Mouse (Mus musculus) Patski (cell line): ENCODE measurements around the gene Ints3. TPM values are rescaled to one million over a fixed set of nuclear protein-coding genes. Genes with fewer than 3 reads are reported as not detected.

ENCODE experiments used
- ATAC-seq: fragments of 100-300 bp; one replicate; pipeline ENCODE4 v1.8.0; 2021
- CTCF ChIA-PET: fragments of 350-600 bp; sonication (Branson Sonifier 250); formaldehyde crosslinking; loops from one replicate; lab custom pipeline; 2022; ENCODE audit warnings: inconsistent platforms; lab: Charles Lee
- POLR2A ChIA-PET: fragments of 350-600 bp; sonication (Branson Sonifier 250); formaldehyde crosslinking; loops from one replicate; lab custom pipeline; 2022; ENCODE audit warnings: antibody characterized with exemption, inconsistent platforms; lab: Charles Lee
- DNase-seq: peaks from one replicate; pipeline ENCODE4 v3.0.0-alpha.2; 2011; ENCODE audit warnings: low read depth, low spot score
- H3K27me3 ChIP-seq: fragments of 371-371 bp; one replicate; pipeline ENCODE4 v1.5.1; 2021
- CTCF ChIP-seq: fragments of 100-300 bp; IDR thresholded peaks from one replicate; pipeline ENCODE4 v1.5.1; 2021
- in situ Hi-C: fragments of 300-500 bp; cut with MboI; formaldehyde crosslinking; loops from 3 replicates; pipeline ENCODE4 v1.11.1; 2018; ENCODE audit warnings: low pct_unique_long_range_greater_than_20kb, mixed read lengths
- polyA plus RNA-seq: library from polyadenylated mRNA; unstranded; gene quantifications from one replicate; pipeline ENCODE4 v1.2.3, GENCODE M21; 2021

Ints3 gene
- polyA plus RNA-seq, 1 experiment from 2014 or later, result 77.8 TPM

GRCm38 (mm10) chr3:90464552-90465080 is 31.2 kb upstream of the Ints3 start:
- ChIA-PET CTCF (interaction anchor here (0.9 to 2.4 kb wide), 7 partner anchors 10 to 181 kb away, joined by 3 to 10 read pairs (median 4); partner anchors contain the start of gene Ints3), POLR2A (interaction anchor here (1.3 kb wide), 1 partner anchor 8 kb away, joined by 3 read pairs; no protein-coding TSS in a partner anchor)
- H3K27me3 ChIP-seq, result peaks cover 13% of the 10 kb centered on the region
- DNase-seq (no peak), ATAC-seq (no peak)
- in situ Hi-C loops, result loop anchor here (5.0 to 10.0 kb wide), 2 partner anchors 47 to 200 kb away; partner anchors contain the start of gene Dennd4b
- TF ChIP-seq CTCF, result no peak

DNA sequence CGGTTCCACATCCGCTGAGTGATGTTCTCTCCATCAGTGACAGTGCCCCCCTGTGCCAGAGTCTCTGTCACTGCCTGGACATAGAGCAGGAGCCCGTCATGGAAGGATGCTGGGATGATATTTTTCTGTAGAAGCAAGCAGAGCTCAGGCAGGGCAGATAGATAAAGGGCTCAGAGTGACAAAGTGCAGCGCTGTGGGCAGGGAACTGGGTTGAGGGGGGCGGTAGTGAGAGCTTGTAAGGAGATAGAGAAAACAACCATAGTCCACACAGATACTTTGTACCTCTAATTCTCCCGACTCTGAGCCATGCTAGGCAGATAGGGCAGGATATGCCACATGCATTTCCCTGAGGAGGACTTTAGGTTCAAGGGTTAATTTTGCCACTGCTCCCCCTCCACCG is 29.2 kb upstream of the Ints3 start:
- in situ Hi-C loops, result loop anchor here (10.0 kb wide), 1 partner anchor 198 kb away; the partner anchor contains the start of gene Dennd4b
- H3K27me3 ChIP-seq, result peaks cover 13% of the 10 kb centered on the region
- POLR2A ChIA-PET, result no interaction called here
- no peak for TF ChIP-seq CTCF
- CTCF ChIA-PET, result interaction anchor here (2.3 kb wide), 1 partner anchor 50 kb away, joined by 10 read pairs; no protein-coding TSS in a partner anchor
- ATAC-seq (no peak), DNase-seq (no peak)

- DNase-seq (no peak), ATAC-seq (no peak)
- in situ Hi-C loops, result loop anchor here (10.0 kb wide), 1 partner anchor 197 kb away; the partner anchor contains the start of gene Dennd4b
- CTCF ChIA-PET, result interaction anchor here (3.5 kb wide), 1 partner anchor 50 kb away, joined by 15 read pairs; no protein-coding TSS in a partner anchor
- POLR2A ChIA-PET, result no interaction called here
- TF ChIP-seq CTCF, result no peak
- H3K27me3 ChIP-seq, result peaks cover 13% of the 10 kb centered on the region
Observed at GRCm38 (mm10) chr3:90461935-90462334, 28.5 kb upstream of the Ints3 start.

DNA sequence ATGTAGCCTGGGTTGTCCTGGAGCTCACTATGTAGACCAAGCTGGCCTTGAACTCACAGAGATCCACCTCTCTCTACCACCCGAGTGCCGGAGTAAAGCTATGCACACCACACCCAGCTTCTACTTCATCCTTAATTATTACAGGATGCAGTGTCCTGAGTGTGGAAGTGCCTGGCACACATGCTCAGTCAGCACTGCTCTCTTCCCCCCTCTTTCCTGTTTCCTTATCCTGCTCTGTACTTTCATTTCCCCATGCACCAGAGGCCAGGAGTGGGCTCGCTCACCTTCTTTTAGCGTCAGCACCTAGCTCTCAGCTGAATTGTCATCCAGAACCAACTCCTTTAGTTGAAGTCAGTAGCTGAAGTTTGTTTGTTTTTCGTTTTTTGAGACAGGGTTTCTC is 26.9 kb upstream of the Ints3 start:
- no peak for TF ChIP-seq CTCF
- in situ Hi-C loops, result loop anchor here (10.0 kb wide), 1 partner anchor 196 kb away; the partner anchor contains the start of gene Dennd4b

DNA sequence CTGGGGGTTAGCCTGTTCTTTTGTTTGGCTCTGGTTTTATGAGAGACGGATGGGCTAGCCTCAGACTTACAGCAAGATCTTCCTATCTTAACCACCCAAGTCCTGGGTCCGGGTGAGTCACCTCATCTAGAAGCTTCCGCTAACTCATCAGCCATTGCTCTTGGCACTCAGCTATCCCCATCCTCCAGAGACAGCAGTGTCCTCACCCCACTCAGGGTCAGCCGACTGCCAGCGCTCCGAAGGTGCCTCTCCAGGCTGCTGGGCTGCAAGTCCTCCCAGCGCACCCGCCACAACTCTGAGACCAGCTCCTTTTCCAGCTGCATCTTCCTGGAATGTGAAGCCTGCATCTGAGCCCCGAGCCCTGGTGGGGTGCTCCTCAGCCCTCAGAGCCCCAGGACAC is 26.3 kb upstream of the Ints3 start:
- DNase-seq, result no peak
- TF ChIP-seq CTCF, result no peak
- ATAC-seq, result no peak
- in situ Hi-C loops, result loop anchor here (10.0 kb wide), 1 partner anchor 195 kb away; the partner anchor contains the start of gene Dennd4b
- CTCF ChIA-PET, result interaction anchor here (1.3 to 3.5 kb wide), 3 partner anchors 9 to 48 kb away, joined by 4 to 15 read pairs (median 7); no protein-coding TSS in a partner anchor
- H3K27me3 ChIP-seq, result peaks cover 4% of the 10 kb centered on the region
- POLR2A ChIA-PET, result interaction anchor here (1.1 to 1.4 kb wide), 2 partner anchors 26 to 33 kb away, joined by 3 read pairs; partner anchors contain the start of gene Ints3

More for the DNA sequence above, 26.9 kb upstream of the Ints3 start:
- DNase-seq, result no peak
- CTCF ChIA-PET, result interaction anchor here (1.3 to 3.5 kb wide), 3 partner anchors 8 to 48 kb away, joined by 4 to 15 read pairs (median 7); no protein-coding TSS in a partner anchor
- no peak for ATAC-seq
- H3K27me3 ChIP-seq, result peaks cover 10% of the 10 kb centered on the region
- POLR2A ChIA-PET, result interaction anchor here (1.1 to 1.4 kb wide), 2 partner anchors 26 to 34 kb away, joined by 3 read pairs; partner anchors contain the start of gene Ints3

- DNase-seq (no peak), ATAC-seq (no peak)
- CTCF ChIA-PET, result interaction anchor here (1.0 to 4.0 kb wide), 4 partner anchors 10 to 41 kb away, joined by 3 to 16 read pairs (median 4); no protein-coding TSS in a partner anchor
- POLR2A ChIA-PET, result interaction anchor here (1.5 kb wide), 1 partner anchor 21 kb away, joined by 4 read pairs; the partner anchor contains the start of gene Ints3
- TF ChIP-seq CTCF, result no peak
- in situ Hi-C loops, result no loop called here
- H3K27me3 ChIP-seq, result no peaks in the 10 kb centered on the region
Observed at GRCm38 (mm10) chr3:90454931-90455330, 21.5 kb upstream of the Ints3 start.

DNA sequence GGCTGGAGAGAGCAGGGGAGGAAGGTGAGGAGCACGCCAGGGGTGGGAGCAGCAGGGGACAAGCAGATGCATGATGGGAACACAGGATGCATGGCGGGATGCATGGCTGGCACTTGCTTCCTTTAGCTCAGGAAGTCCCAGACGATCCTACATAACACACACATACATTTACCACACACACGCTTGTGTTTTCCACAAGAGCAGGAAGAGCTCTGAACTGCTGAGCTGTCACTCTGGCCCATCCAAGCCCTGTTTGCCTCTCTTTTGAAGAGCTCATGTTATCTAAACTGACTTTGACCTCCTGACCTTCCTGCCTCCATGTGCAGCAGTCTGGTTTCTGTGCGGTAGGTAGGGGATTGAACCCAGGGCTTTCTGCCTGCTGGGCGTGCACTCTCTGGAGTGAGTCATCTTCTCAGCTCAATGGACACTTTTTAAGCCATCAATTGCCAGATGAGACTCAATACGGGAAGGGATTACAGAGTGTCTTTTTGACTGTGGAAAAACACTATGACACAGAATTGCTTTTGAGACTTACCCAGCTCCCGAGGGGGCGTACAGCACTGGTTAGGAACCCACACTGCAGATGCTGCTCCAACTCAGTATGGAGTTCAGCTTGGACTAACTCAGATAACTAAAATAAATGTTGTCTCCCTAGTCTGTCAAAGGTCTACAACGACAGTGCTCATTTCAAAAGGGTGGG is 18.1 kb upstream of the Ints3 start:
- DNase-seq (no peak), ATAC-seq (no peak)
- no peaks in the 10 kb centered on the region for H3K27me3 ChIP-seq
- no peak for TF ChIP-seq CTCF
- in situ Hi-C loops, result no loop called here
- CTCF ChIA-PET, result interaction anchor here (0.9 to 1.3 kb wide), 2 partner anchors 13 to 14 kb away, joined by 3 to 4 read pairs; no protein-coding TSS in a partner anchor
- POLR2A ChIA-PET, result interaction anchor here (1.0 kb wide), 1 partner anchor 15 kb away, joined by 3 read pairs; no protein-coding TSS in a partner anchor

- H3K27me3 ChIP-seq, result no peaks in the 10 kb centered on the region
- no peak for TF ChIP-seq CTCF
- in situ Hi-C loops, result no loop called here
- ChIA-PET POLR2A (no interaction called here), CTCF (interaction anchor here (1.3 kb wide), 1 partner anchor 14 kb away, joined by 3 read pairs; no protein-coding TSS in a partner anchor)
- DNase-seq (no peak), ATAC-seq (no peak)
Observed at GRCm38 (mm10) chr3:90450874-90451273, 17.5 kb upstream of the Ints3 start.

DNA sequence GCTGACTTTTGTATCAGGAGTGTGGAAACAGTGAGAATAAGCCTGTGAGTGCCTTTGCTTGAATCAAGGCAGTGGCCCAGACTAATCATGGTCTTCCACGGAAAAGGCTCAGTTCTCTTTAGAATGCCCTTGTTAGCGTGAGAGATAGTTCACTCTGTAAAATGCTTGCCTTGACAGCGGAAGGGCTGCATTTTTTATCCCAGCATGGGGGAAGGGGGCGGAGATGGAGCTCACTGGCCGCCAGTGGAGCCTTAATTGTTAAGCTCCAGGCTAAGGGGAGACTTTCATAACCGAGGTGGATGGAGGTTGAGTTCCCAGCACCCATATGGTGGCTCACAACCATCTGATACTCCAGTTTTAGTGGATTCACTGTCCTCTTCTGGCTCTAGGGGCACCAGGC is 15.2 kb upstream of the Ints3 start:
- DNase-seq (no peak), ATAC-seq (no peak)
- H3K27me3 ChIP-seq, result no peaks in the 10 kb centered on the region
- CTCF ChIA-PET, result interaction anchor here (4.2 kb wide), 1 partner anchor 9 kb away, joined by 13 read pairs; no protein-coding TSS in a partner anchor
- in situ Hi-C loops, result no loop called here
- no peak for TF ChIP-seq CTCF
- POLR2A ChIA-PET, result no interaction called here

DNA sequence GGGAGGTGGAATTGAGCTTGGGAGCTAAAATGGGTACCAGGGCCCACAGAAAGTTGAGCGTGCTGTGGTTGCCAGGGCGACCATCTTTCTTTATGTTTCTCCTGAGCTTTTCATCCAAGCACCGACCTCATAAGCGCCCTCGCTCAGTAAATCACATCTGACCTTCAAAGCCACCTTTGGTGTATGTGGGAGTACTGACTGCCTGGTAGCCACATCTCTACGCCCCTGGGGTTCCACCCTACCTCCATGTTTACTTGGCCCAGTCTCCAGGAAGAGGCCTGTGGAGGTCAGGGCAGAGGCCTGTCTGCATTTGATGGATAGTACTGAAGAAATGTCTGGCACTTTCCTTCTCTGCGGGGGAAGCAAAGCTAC is 13.7 kb upstream of the Ints3 start:
- in situ Hi-C loops, result no loop called here
- ATAC-seq (no peak), DNase-seq (no peak)
- H3K27me3 ChIP-seq, result no peaks in the 10 kb centered on the region
- CTCF ChIA-PET, result interaction anchor here (2.3 to 4.2 kb wide), 2 partner anchors 10 kb away, joined by 11 to 13 read pairs; no protein-coding TSS in a partner anchor
- POLR2A ChIA-PET, result interaction anchor here (1.0 kb wide), 1 partner anchor 11 kb away, joined by 3 read pairs; no protein-coding TSS in a partner anchor
- no peak for TF ChIP-seq CTCF
